Mouse (Mus musculus) ES-E14 (cell line): ENCODE measurements around the gene Lig3.

Source experiments
- ZC3H11A ChIP-seq: IDR thresholded peaks from 2 replicates; pipeline ENCODE4 v1.6.1; 2012; ENCODE audit warnings: low read depth, mild to moderate bottlenecking, inconsistent platforms, low read length, borderline replicate concordance
- ZNF384 ChIP-seq: IDR thresholded peaks from 2 replicates; pipeline ENCODE4 v1.6.1; 2012; ENCODE audit warnings: low read depth, low read length, inconsistent platforms

DNA sequence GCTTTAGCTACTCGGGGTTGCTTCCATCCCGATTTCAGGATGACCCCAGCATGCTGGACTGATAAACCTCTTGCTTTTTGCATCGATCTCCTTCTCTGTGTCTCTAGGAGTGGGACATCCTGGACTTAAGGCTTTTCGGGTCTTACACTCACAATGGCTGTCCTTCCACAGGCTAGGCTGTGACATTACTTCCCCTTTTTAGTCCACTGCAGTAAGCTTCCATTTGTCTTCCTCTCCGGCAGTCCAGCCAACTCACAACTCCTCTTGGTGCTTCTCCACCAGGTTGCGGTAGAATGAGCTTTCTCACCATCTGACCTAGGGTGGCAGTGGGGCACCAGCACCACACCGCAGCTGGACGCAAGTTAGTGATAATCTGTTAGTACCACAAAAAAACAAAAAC lies 53.0 kb downstream of the Lig3 start:
- no peak for TF ChIP-seq ZNF384
- TF ChIP-seq ZC3H11A, result no peak
